Mouse (Mus musculus) erythroblast, embryonic 14.5 days (primary cell): ENCODE measurements around the gene Ncbp3.

Experiments used
- GATA1 ChIP-seq: IDR thresholded peaks from 2 replicates; pipeline ENCODE4 v1.6.1; 2012; ENCODE audit warnings: low read length, inconsistent platforms, mixed read lengths
- TAL1 ChIP-seq: IDR thresholded peaks from 3 replicates; pipeline ENCODE4 v1.6.1; 2012; ENCODE audit warnings: low read length, inconsistent platforms, mixed read lengths

DNA sequence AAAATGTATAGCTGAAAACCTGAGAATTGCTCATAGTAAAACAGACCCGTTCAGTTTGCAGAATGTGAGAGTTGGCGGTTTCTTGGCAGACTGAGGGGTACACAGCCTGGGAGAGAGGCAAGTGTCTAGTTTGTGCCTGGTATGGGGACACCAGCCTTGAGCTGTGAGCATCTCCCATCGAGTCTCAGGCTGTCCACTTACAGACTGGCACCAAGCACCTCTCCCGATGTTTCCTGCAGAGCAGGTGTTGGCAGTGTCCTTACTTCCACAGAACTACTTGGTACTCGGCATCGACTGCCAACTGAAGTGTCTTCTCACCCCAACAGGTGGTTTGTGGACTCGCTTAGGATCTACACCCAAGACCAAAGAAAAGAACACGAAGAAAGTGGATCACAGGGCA lies 31.0 kb downstream of the Ncbp3 start:
- TF ChIP-seq GATA1 (no peak), TAL1 (no peak)
